Mouse (Mus musculus): ENCODE data around the gene Disp1. TPM values are rescaled to one million over a fixed set of nuclear protein-coding genes. Genes with fewer than 3 reads are reported as not detected.

Gene Disp1
- total and polyA plus RNA-seq, 3 experiments = 3.8 to 10.5 (median 5.0) TPM

- no peak for ATAC-seq (ENCODE audit: extremely low read depth, insufficient number of reproducible peaks, low FRiP score, poor library complexity, severe bottlenecking)
- TF ChIP-seq TAL1 (conservative IDR thresholded peaks at IDR 0.05; ENCODE audit: low read depth, low read length) (no peak), GATA1 (IDR thresholded peaks at IDR 0.05; ENCODE audit: borderline replicate concordance, low read length) (no peak), GATA2 (IDR thresholded peaks at IDR 0.05; ENCODE audit: borderline replicate concordance, low read depth, low read length) (no peak), POLR2AphosphoS5 (IDR thresholded peaks at IDR 0.05; ENCODE audit: insufficient replicate concordance, low read depth, low read length) (no peak), CTCF (IDR thresholded peaks at IDR 0.05; ENCODE audit: low read depth, low read length) (no peak)
- DNase-seq (ENCODE audit: low spot score) = no peak
- Histone ChIP-seq H3K9me3 (replicated peaks) (no peaks in the 10 kb centered on the region; the same call in 1 of the 2 replicates), H3K4me1 (ENCODE audit: insufficient read depth, low read depth, low read length) (no peaks in the 10 kb centered on the region), H3K36me3 (replicated peaks) (no peaks in the 10 kb centered on the region), H3K4me3 (ENCODE audit: low read depth, low read length) (no peak overlapping the region), H3K27me3 (ENCODE audit: insufficient read depth, low read length) (no peaks in the 10 kb centered on the region)
These were observed 165.1 kb downstream of the Disp1 start for GRCm38 (mm10) chr1:183056289-183056655.

DNA sequence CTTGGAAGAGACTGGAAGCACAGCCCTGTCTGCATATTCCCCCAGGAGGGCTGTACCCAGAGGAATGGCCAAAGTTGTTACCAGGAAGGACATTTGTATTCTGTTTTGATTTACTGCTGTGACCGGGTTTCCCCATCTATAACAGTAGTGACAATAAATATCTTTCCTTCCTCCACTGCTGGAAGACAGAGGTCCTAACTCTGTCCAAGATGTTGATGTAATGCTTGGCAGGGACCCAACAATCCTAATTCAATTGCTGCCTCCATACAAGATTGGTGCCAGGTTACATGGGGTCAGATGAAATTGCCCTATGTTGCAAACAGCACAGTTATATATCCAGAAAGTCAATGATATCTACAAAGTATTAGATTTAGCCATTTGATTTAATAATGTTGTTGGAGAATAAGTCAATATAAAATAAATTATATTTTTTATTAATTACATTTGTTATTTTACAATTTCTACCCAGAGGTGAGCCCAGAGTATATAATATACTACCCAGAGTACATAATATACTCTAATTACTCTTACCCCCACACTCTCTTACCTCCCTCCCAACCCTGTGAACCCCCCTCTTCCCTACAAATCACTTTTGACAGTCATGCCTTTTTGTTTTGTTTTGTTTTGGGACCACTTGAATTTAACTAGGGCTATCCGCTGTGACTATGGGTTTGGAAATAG lies 165.6 kb downstream of the Disp1 start:
- Histone ChIP-seq H3K27me3 (ENCODE audit: insufficient read depth, low read length) (no peaks in the 10 kb centered on the region), H3K4me1 (ENCODE audit: insufficient read depth, low read depth, low read length) (no peaks in the 10 kb centered on the region), H3K9me3 (replicated peaks) (no peaks in the 10 kb centered on the region; the same call in 1 of the 2 replicates), H3K4me3 (ENCODE audit: low read depth, low read length) (no peak overlapping the region), H3K36me3 (replicated peaks) (no peaks in the 10 kb centered on the region)
- DNase-seq (ENCODE audit: low spot score) = no peak
- TF ChIP-seq CTCF (IDR thresholded peaks at IDR 0.05; ENCODE audit: low read depth, low read length) (no peak), GATA2 (IDR thresholded peaks at IDR 0.05; ENCODE audit: borderline replicate concordance, low read depth, low read length) (no peak), POLR2AphosphoS5 (IDR thresholded peaks at IDR 0.05; ENCODE audit: insufficient replicate concordance, low read depth, low read length) (no peak), GATA1 (IDR thresholded peaks at IDR 0.05; ENCODE audit: borderline replicate concordance, low read length) (no peak), TAL1 (conservative IDR thresholded peaks at IDR 0.05; ENCODE audit: low read depth, low read length) (no peak)
- ATAC-seq (ENCODE audit: extremely low read depth, insufficient number of reproducible peaks, low FRiP score, poor library complexity, severe bottlenecking) = no peak

GRCm38 (mm10) chr1:183052663-183053062 lies 168.7 kb downstream of the Disp1 start:
- Histone ChIP-seq H3K36me3 (replicated peaks) (no peaks in the 10 kb centered on the region), H3K9me3 (replicated peaks) (no peaks in the 10 kb centered on the region; the same call in 1 of the 2 replicates), H3K27me3 (ENCODE audit: insufficient read depth, low read length) (no peaks in the 10 kb centered on the region), H3K4me3 (ENCODE audit: low read depth, low read length) (no peak overlapping the region), H3K4me1 (ENCODE audit: insufficient read depth, low read depth, low read length) (no peaks in the 10 kb centered on the region)
- DNase-seq (ENCODE audit: low spot score) (no peak), ATAC-seq (ENCODE audit: extremely low read depth, insufficient number of reproducible peaks, low FRiP score, poor library complexity, severe bottlenecking) (no peak)
- no peak for TF ChIP-seq GATA2 (IDR thresholded peaks at IDR 0.05; ENCODE audit: borderline replicate concordance, low read depth, low read length)
- TF ChIP-seq CTCF (IDR thresholded peaks at IDR 0.05; ENCODE audit: low read depth, low read length) = no peak

DNA sequence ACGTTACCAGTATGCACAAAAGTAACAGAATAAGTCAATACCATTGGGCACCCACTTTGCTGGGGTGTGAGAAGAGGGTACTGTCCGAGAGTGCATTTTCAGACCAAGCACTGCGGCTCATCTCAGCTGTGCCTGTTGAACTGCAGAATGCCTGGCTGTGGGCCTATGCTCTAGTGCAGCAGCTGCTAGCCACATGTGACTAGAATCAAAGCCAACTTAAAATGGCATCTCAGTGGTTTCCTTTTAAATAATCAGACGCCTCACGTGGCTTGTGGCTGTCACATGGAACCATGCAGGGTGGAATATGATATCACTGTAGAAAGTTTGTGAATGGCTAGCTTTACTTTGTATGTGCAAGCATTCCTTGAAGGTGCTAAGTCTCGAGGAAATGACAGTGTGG lies 172.0 kb downstream of the Disp1 start:
- H3K4me1 ChIP-seq (ENCODE audit: insufficient read depth, low read depth, low read length) = no peaks in the 10 kb centered on the region
- ATAC-seq (ENCODE audit: extremely low read depth, insufficient number of reproducible peaks, low FRiP score, poor library complexity, severe bottlenecking) (no peak), DNase-seq (ENCODE audit: low spot score) (no peak)
- no peaks in the 10 kb centered on the region for H3K27me3 ChIP-seq (ENCODE audit: insufficient read depth, low read length)
- TF ChIP-seq TAL1 (conservative IDR thresholded peaks at IDR 0.05; ENCODE audit: low read depth, low read length) (no peak), CTCF (IDR thresholded peaks at IDR 0.05; ENCODE audit: low read depth, low read length) (no peak), GATA1 (IDR thresholded peaks at IDR 0.05; ENCODE audit: borderline replicate concordance, low read length) (no peak), POLR2AphosphoS5 (IDR thresholded peaks at IDR 0.05; ENCODE audit: insufficient replicate concordance, low read depth, low read length) (no peak), GATA2 (IDR thresholded peaks at IDR 0.05; ENCODE audit: borderline replicate concordance, low read depth, low read length) (no peak)
- no peaks in the 10 kb centered on the region; the same call in 1 of the 2 replicates for H3K9me3 ChIP-seq (replicated peaks)
- no peaks in the 10 kb centered on the region for H3K36me3 ChIP-seq (replicated peaks)
- no peak overlapping the region for H3K4me3 ChIP-seq (ENCODE audit: low read depth, low read length)

DNA sequence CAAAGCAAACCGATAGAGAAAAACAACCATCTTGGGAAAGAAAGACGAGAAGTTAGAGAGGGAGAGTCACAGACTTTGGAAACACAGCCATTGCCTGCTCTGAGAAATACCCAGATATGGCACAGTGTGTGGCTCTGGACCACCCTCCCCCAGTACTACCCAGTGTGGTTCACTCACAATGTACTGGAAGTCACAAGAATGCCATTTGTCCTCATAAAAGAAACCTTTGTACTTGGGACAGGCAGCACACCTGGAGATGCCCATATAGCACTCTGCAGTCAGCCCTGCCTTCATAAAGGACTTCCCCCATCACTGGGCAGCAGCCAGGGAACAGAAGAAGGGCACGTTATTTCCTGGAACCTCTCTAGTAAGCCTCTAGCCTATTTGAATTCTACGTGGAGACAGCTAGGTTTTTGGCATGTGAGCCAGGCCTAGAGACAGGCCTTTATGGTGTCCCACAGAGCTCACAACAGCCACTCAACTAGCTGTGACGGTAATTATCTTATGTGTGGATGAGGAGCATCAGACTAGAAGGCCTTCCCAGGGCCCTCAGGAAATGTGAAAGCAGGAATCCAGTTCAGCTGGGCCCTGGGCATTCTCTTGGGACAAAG lies 173.3 kb downstream of the Disp1 start:
- Histone ChIP-seq H3K36me3 (replicated peaks) (no peaks in the 10 kb centered on the region), H3K4me3 (ENCODE audit: low read depth, low read length) (no peak overlapping the region), H3K9me3 (replicated peaks) (no peaks in the 10 kb centered on the region), H3K4me1 (ENCODE audit: insufficient read depth, low read depth, low read length) (no peaks in the 10 kb centered on the region), H3K27me3 (ENCODE audit: insufficient read depth, low read length) (no peaks in the 10 kb centered on the region)
- ATAC-seq (ENCODE audit: extremely low read depth, insufficient number of reproducible peaks, low FRiP score, poor library complexity, severe bottlenecking) (no peak), DNase-seq (ENCODE audit: low spot score) (no peak)
- no peak for TF ChIP-seq POLR2AphosphoS5 (IDR thresholded peaks at IDR 0.05; ENCODE audit: insufficient replicate concordance, low read depth, low read length)
- TF ChIP-seq TAL1 (conservative IDR thresholded peaks at IDR 0.05; ENCODE audit: low read depth, low read length) = no peak
- no peak for TF ChIP-seq CTCF (IDR thresholded peaks at IDR 0.05; ENCODE audit: low read depth, low read length)
- TF ChIP-seq GATA2 (IDR thresholded peaks at IDR 0.05; ENCODE audit: borderline replicate concordance, low read depth, low read length) = no peak
- TF ChIP-seq GATA1 (IDR thresholded peaks at IDR 0.05; ENCODE audit: borderline replicate concordance, low read length) = no peak

GRCm38 (mm10) chr1:183047191-183047912 lies 174.0 kb downstream of the Disp1 start:
- DNase-seq (ENCODE audit: low spot score) = no peak
- no peak for ATAC-seq (ENCODE audit: extremely low read depth, insufficient number of reproducible peaks, low FRiP score, poor library complexity, severe bottlenecking)
- H3K4me1 ChIP-seq (ENCODE audit: insufficient read depth, low read depth, low read length) = no peaks in the 10 kb centered on the region
- TF ChIP-seq GATA2 (IDR thresholded peaks at IDR 0.05; ENCODE audit: borderline replicate concordance, low read depth, low read length) (no peak), GATA1 (IDR thresholded peaks at IDR 0.05; ENCODE audit: borderline replicate concordance, low read length) (no peak), CTCF (IDR thresholded peaks at IDR 0.05; ENCODE audit: low read depth, low read length) (no peak), TAL1 (conservative IDR thresholded peaks at IDR 0.05; ENCODE audit: low read depth, low read length) (no peak), POLR2AphosphoS5 (IDR thresholded peaks at IDR 0.05; ENCODE audit: insufficient replicate concordance, low read depth, low read length) (no peak)
- no peak overlapping the region for H3K4me3 ChIP-seq (ENCODE audit: low read depth, low read length)
- no peaks in the 10 kb centered on the region for H3K36me3 ChIP-seq (replicated peaks)
- no peaks in the 10 kb centered on the region for H3K27me3 ChIP-seq (ENCODE audit: insufficient read depth, low read length)
- peaks cover 2% of the 10 kb centered on the region for H3K9me3 ChIP-seq (replicated peaks)

All from G1E (cell line).